Mouse (Mus musculus) lung, postnatal 0 days (tissue): ENCODE results near the gene Ebf3.

ENCODE experiments used
- CTCF ChIP-seq: IDR thresholded peaks from 2 replicates; pipeline ENCODE4 v1.5.1; 2016; ENCODE audit warnings: antibody characterized with exemption, mild to moderate bottlenecking
- EP300 ChIP-seq: IDR thresholded peaks from 2 replicates; pipeline ENCODE4 v1.6.1; 2016; ENCODE audit warnings: antibody characterized with exemption, mild to moderate bottlenecking, control low read depth

DNA sequence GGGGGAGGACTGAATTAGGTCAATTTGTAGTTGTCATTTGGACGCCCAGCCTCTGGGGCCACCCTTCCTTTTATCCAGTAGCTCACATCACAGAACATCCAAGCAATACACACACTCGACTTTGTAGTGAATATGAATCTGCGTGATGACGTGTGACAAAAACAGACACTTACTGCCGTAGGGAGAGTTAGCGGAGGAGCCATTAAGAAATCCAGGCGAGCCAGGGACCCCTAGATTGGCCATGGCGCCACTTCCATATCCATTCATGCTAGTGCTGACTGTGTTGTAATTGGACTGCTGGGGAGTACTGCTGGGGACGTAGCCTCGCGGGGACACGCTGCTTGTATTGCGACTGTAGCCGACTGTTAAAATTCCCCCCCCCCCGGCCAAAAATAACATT lies 115.3 kb downstream of the Ebf3 start:
- no peak for TF ChIP-seq CTCF
- TF ChIP-seq EP300: no peak
